Mouse (Mus musculus): ENCODE results near the gene Cnep1r1. TPM values are rescaled to one million over a fixed set of nuclear protein-coding genes. Genes with fewer than 3 reads are reported as not detected.

Gene Cnep1r1
- polyA plus RNA-seq (2015; fragmentation: Nextera tagmentation; extraction: Ambion mirVana) = 56.4 and 57.3 TPM in 2 replicates

GRCm38 (mm10) chr8:88118456-88119036 lies at the start of gene Cnep1r1:
Gene Cnep1r1, plus strand, starts transcription at chr8:88118769.
- Histone ChIP-seq H3K4me3 (ENCODE audit: low read length) (peak within 1 kb of the TSS; percentile 94), H3K27ac (ENCODE audit: low read length) (peak within 1 kb of the TSS; percentile 73), H3K27me3 (ENCODE audit: control insufficient read depth, insufficient read depth, low read depth, low read length) (no peaks in the 10 kb centered on the region), H3K36me3 (ENCODE audit: control insufficient read depth, insufficient read depth, low read length) (peaks cover 15% of the 10 kb centered on the region), H3K4me1 (replicated peaks; ENCODE audit: control insufficient read depth, insufficient read depth, low read length) (0 out of 2 replicates have a peak, but pooled peaks cover 2% of the 10 kb centered on the region), H3K9ac (ENCODE audit: low read length) (peak within 1 kb of the TSS; percentile 96), H3K4me2 (ENCODE audit: low read depth, low read length) (peak within 1 kb of the TSS; percentile 77), H3K9me3 (ENCODE audit: control insufficient read depth, low read length) (no peaks in the 10 kb centered on the region)
- WGBS = under 1% methylated on average over 49 of the region's 49 CpGs
- peak; percentile 100 for ATAC-seq (ENCODE audit: low read depth)

DNA sequence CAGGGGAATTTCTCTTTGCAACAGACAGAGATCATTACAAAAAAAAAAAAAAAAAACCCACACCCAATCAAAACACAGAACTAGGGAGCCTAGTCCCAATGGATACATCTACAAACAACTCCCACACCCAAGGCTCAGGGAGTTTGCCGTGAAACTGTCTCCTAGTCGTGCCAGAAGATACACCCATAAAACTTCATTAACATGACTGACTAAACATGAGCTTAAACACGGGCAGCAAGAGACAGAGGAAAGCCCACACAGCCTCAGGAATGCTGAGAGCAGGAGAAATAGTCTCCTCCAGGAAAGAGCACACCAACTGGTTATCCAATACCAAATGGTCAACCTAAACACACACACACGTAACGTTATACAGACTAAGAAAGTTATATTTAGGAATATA lies 36.4 kb upstream of the Cnep1r1 start:
- H3K27ac ChIP-seq (ENCODE audit: low read length) = no peak overlapping the region
- H3K9me3 ChIP-seq (ENCODE audit: control insufficient read depth, low read length) = no peaks in the 10 kb centered on the region
- 65% methylated on average over 5 of the region's 5 CpGs for WGBS
- no peaks in the 10 kb centered on the region for H3K36me3 ChIP-seq (ENCODE audit: control insufficient read depth, insufficient read depth, low read length)
- ATAC-seq (ENCODE audit: low read depth) = no peak
- H3K27me3 ChIP-seq (ENCODE audit: control insufficient read depth, insufficient read depth, low read depth, low read length) = no peaks in the 10 kb centered on the region
- no peak overlapping the region for H3K4me2 ChIP-seq (ENCODE audit: low read depth, low read length)
- H3K9ac ChIP-seq (ENCODE audit: low read length) = no peak overlapping the region
- no peaks in the 10 kb centered on the region for H3K4me1 ChIP-seq (replicated peaks; ENCODE audit: control insufficient read depth, insufficient read depth, low read length)
- H3K4me3 ChIP-seq (ENCODE audit: low read length) = no peak overlapping the region

- no peak overlapping the region for H3K4me2 ChIP-seq (ENCODE audit: low read depth, low read length)
- no peaks in the 10 kb centered on the region for H3K27me3 ChIP-seq (ENCODE audit: control insufficient read depth, insufficient read depth, low read depth, low read length)
- ATAC-seq (ENCODE audit: low read depth) = no peak
- H3K9me3 ChIP-seq (ENCODE audit: control insufficient read depth, low read length) = no peaks in the 10 kb centered on the region
- no peak overlapping the region for H3K4me3 ChIP-seq (ENCODE audit: low read length)
- no peaks in the 10 kb centered on the region for H3K36me3 ChIP-seq (ENCODE audit: control insufficient read depth, insufficient read depth, low read length)
- no peak overlapping the region for H3K27ac ChIP-seq (ENCODE audit: low read length)
- H3K4me1 ChIP-seq (replicated peaks; ENCODE audit: control insufficient read depth, insufficient read depth, low read length) = no peaks in the 10 kb centered on the region
- H3K9ac ChIP-seq (ENCODE audit: low read length) = no peak overlapping the region
Observed at GRCm38 (mm10) chr8:88088006-88088405, 30.6 kb upstream of the Cnep1r1 start.

- no peak overlapping the region for H3K4me2 ChIP-seq (ENCODE audit: low read depth, low read length)
- H3K9ac ChIP-seq (ENCODE audit: low read length) = no peak overlapping the region
- no peaks in the 10 kb centered on the region for H3K27me3 ChIP-seq (ENCODE audit: control insufficient read depth, insufficient read depth, low read depth, low read length)
- H3K4me3 ChIP-seq (ENCODE audit: low read length) = no peak overlapping the region
- H3K36me3 ChIP-seq (ENCODE audit: control insufficient read depth, insufficient read depth, low read length) = no peaks in the 10 kb centered on the region
- no peaks in the 10 kb centered on the region for H3K9me3 ChIP-seq (ENCODE audit: control insufficient read depth, low read length)
- WGBS = 68% methylated on average over 2 of the region's 2 CpGs
- H3K4me1 ChIP-seq (replicated peaks; ENCODE audit: control insufficient read depth, insufficient read depth, low read length) = no peaks in the 10 kb centered on the region
- ATAC-seq (ENCODE audit: low read depth) = no peak
- H3K27ac ChIP-seq (ENCODE audit: low read length) = no peak overlapping the region
Observed at GRCm38 (mm10) chr8:88091661-88092060, 26.9 kb upstream of the Cnep1r1 start.

GRCm38 (mm10) chr8:88093367-88093766 lies 25.2 kb upstream of the Cnep1r1 start:
- Histone ChIP-seq H3K27me3 (ENCODE audit: control insufficient read depth, insufficient read depth, low read depth, low read length) (no peaks in the 10 kb centered on the region), H3K4me1 (replicated peaks; ENCODE audit: control insufficient read depth, insufficient read depth, low read length) (no peaks in the 10 kb centered on the region), H3K27ac (ENCODE audit: low read length) (no peak overlapping the region), H3K36me3 (ENCODE audit: control insufficient read depth, insufficient read depth, low read length) (no peaks in the 10 kb centered on the region), H3K4me2 (ENCODE audit: low read depth, low read length) (no peak overlapping the region), H3K4me3 (ENCODE audit: low read length) (no peak overlapping the region), H3K9me3 (ENCODE audit: control insufficient read depth, low read length) (no peaks in the 10 kb centered on the region), H3K9ac (ENCODE audit: low read length) (no peak overlapping the region)
- ATAC-seq (ENCODE audit: low read depth) = no peak
- WGBS = 60% methylated on average over 4 of the region's 4 CpGs

DNA sequence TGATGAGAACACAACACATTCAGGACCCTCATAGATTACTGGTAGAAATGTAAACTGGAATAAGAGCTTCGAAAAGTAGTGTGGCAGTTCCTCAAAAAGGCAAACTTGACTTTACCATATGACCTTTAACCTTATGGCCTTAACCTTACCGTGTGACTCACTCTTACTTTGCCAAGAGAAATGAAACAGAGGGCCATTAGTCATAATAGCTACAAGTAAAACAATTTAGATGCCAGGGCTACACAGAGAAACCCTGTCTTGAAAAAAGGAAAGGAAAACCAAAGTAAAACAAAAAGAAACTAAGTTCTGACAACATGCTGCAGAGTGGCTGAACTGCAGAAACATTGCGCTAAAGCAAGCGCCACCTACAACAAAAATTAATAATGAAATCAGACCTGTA lies 19.7 kb upstream of the Cnep1r1 start:
- Histone ChIP-seq H3K9ac (ENCODE audit: low read length) (no peak overlapping the region), H3K27me3 (ENCODE audit: control insufficient read depth, insufficient read depth, low read depth, low read length) (no peaks in the 10 kb centered on the region), H3K4me2 (ENCODE audit: low read depth, low read length) (no peak overlapping the region), H3K9me3 (ENCODE audit: control insufficient read depth, low read length) (no peaks in the 10 kb centered on the region), H3K27ac (ENCODE audit: low read length) (no peak overlapping the region), H3K4me1 (replicated peaks; ENCODE audit: control insufficient read depth, insufficient read depth, low read length) (no peaks in the 10 kb centered on the region), H3K4me3 (ENCODE audit: low read length) (no peak overlapping the region), H3K36me3 (ENCODE audit: control insufficient read depth, insufficient read depth, low read length) (no peaks in the 10 kb centered on the region)
- ATAC-seq (ENCODE audit: low read depth) = no peak
- 73% methylated on average over 4 of the region's 4 CpGs for WGBS

DNA sequence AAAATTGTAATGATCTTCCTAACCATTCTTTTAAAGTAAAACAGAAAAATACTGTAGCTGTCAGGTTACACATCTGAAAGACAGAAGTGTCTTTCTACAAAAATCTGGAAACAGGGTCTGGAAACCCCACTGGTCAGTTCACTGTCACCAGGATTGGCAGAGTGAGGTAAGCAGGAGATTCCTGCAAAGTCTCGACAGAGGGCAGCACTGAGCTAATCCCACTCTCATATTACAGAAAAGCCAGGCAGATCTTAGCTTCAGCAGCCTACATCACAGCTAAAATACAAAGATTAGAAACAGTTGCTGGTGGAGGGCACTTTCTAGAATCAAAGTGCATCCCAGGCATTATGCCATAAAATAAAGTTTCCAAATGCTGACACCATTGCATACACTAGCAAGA lies 19.0 kb upstream of the Cnep1r1 start:
- 0% methylated on average over 1 of the region's 1 CpGs for WGBS
- no peaks in the 10 kb centered on the region for H3K9me3 ChIP-seq (ENCODE audit: control insufficient read depth, low read length)
- H3K4me2 ChIP-seq (ENCODE audit: low read depth, low read length) = no peak overlapping the region
- no peak for ATAC-seq (ENCODE audit: low read depth)
- H3K27ac ChIP-seq (ENCODE audit: low read length) = no peak overlapping the region
- H3K4me3 ChIP-seq (ENCODE audit: low read length) = no peak overlapping the region
- H3K4me1 ChIP-seq (replicated peaks; ENCODE audit: control insufficient read depth, insufficient read depth, low read length) = no peaks in the 10 kb centered on the region
- no peaks in the 10 kb centered on the region for H3K27me3 ChIP-seq (ENCODE audit: control insufficient read depth, insufficient read depth, low read depth, low read length)
- no peaks in the 10 kb centered on the region for H3K36me3 ChIP-seq (ENCODE audit: control insufficient read depth, insufficient read depth, low read length)
- no peak overlapping the region for H3K9ac ChIP-seq (ENCODE audit: low read length)

- H3K9ac ChIP-seq (ENCODE audit: low read length) = no peak overlapping the region
- H3K36me3 ChIP-seq (ENCODE audit: control insufficient read depth, insufficient read depth, low read length) = no peaks in the 10 kb centered on the region
- H3K4me1 ChIP-seq (replicated peaks; ENCODE audit: control insufficient read depth, insufficient read depth, low read length) = no peaks in the 10 kb centered on the region
- no peaks in the 10 kb centered on the region for H3K9me3 ChIP-seq (ENCODE audit: control insufficient read depth, low read length)
- H3K27me3 ChIP-seq (ENCODE audit: control insufficient read depth, insufficient read depth, low read depth, low read length) = no peaks in the 10 kb centered on the region
- no peak overlapping the region for H3K4me3 ChIP-seq (ENCODE audit: low read length)
- WGBS = 84% methylated on average over 4 of the region's 4 CpGs
- no peak overlapping the region for H3K4me2 ChIP-seq (ENCODE audit: low read depth, low read length)
- ATAC-seq (ENCODE audit: low read depth) = no peak
- H3K27ac ChIP-seq (ENCODE audit: low read length) = no peak overlapping the region
Observed at GRCm38 (mm10) chr8:88109241-88109640, 9.3 kb upstream of the Cnep1r1 start.

GRCm38 (mm10) chr8:88119076-88119475 lies 507 bp downstream of the Cnep1r1 start:
- H3K4me3 ChIP-seq (ENCODE audit: low read length) = peak overlapping the region; percentile 94
- no peaks in the 10 kb centered on the region for H3K9me3 ChIP-seq (ENCODE audit: control insufficient read depth, low read length)
- H3K36me3 ChIP-seq (ENCODE audit: control insufficient read depth, insufficient read depth, low read length) = peaks cover 15% of the 10 kb centered on the region
- peak overlapping the region; percentile 96 for H3K9ac ChIP-seq (ENCODE audit: low read length)
- H3K4me2 ChIP-seq (ENCODE audit: low read depth, low read length) = peak overlapping the region; percentile 77
- peak overlapping the region; percentile 73 for H3K27ac ChIP-seq (ENCODE audit: low read length)
- peak; percentile 48; the same call in 1 of the 2 replicates for ATAC-seq (ENCODE audit: low read depth)
- 0% methylated on average over 11 of the region's 11 CpGs for WGBS
- 0 out of 2 replicates have a peak, but pooled peaks cover 2% of the 10 kb centered on the region for H3K4me1 ChIP-seq (replicated peaks; ENCODE audit: control insufficient read depth, insufficient read depth, low read length)
- no peaks in the 10 kb centered on the region for H3K27me3 ChIP-seq (ENCODE audit: control insufficient read depth, insufficient read depth, low read depth, low read length)

GRCm38 (mm10) chr8:88124850-88125249 lies 6.3 kb downstream of the Cnep1r1 start:
- Histone ChIP-seq H3K4me2 (ENCODE audit: low read depth, low read length) (no peak overlapping the region), H3K36me3 (ENCODE audit: control insufficient read depth, insufficient read depth, low read length) (peaks cover 18% of the 10 kb centered on the region), H3K9ac (ENCODE audit: low read length) (no peak overlapping the region), H3K9me3 (ENCODE audit: control insufficient read depth, low read length) (no peaks in the 10 kb centered on the region), H3K27me3 (ENCODE audit: control insufficient read depth, insufficient read depth, low read depth, low read length) (no peaks in the 10 kb centered on the region), H3K27ac (ENCODE audit: low read length) (no peak overlapping the region), H3K4me1 (replicated peaks; ENCODE audit: control insufficient read depth, insufficient read depth, low read length) (no peaks in the 10 kb centered on the region), H3K4me3 (ENCODE audit: low read length) (no peak overlapping the region)
- ATAC-seq (ENCODE audit: low read depth) = no peak
- WGBS = 94% methylated on average over 2 of the region's 2 CpGs
